Mouse (Mus musculus) embryo, embryonic 11.5 days (tissue): ENCODE measurements at regions not wholly inside any gene's neighbourhood (a gene's known extent, or its start where the extent isn't known, plus 50 kb on each side); places are given as distances from the start of the nearest gene placed in this dataset.

Experiments used
- DNase-seq: peaks from one replicate; pipeline ENCODE4 v3.0.0-alpha.2; 2012; ENCODE audit warnings: low read depth, low spot score

GRCm38 (mm10) chr13:99057293-99057588 is 72.9 kb upstream of the 1700024P04Rik start:
- DNase-seq: no peak

- DNase-seq: no peak
Observed at GRCm38 (mm10) chr13:99056432-99057292, 72.3 kb upstream of the 1700024P04Rik start.

- DNase-seq: no peak
Observed at GRCm38 (mm10) chr13:99055609-99056321, 71.4 kb upstream of the 1700024P04Rik start.

GRCm38 (mm10) chr13:99052076-99052475 is 67.7 kb upstream of the 1700024P04Rik start:
- DNase-seq: no peak

GRCm38 (mm10) chr13:99049699-99050098 is 65.3 kb upstream of the 1700024P04Rik start:
- no peak for DNase-seq

- no peak for DNase-seq
Observed at GRCm38 (mm10) chr13:99048651-99049100, 64.3 kb upstream of the 1700024P04Rik start.

- DNase-seq: no peak
Observed at GRCm38 (mm10) chr13:99047219-99047618, 62.9 kb upstream of the 1700024P04Rik start.

- no peak for DNase-seq
Observed at GRCm38 (mm10) chr13:99046737-99047136, 62.4 kb upstream of the 1700024P04Rik start.

- DNase-seq: no peak
Observed at GRCm38 (mm10) chr13:99042086-99042485, 57.7 kb upstream of the 1700024P04Rik start.

- no peak for DNase-seq
Observed at GRCm38 (mm10) chr13:99041256-99041655, 56.9 kb upstream of the 1700024P04Rik start.

- DNase-seq: no peak
Observed at GRCm38 (mm10) chr13:99040846-99041245, 56.5 kb upstream of the 1700024P04Rik start.

GRCm38 (mm10) chr13:99040171-99040570 is 55.8 kb upstream of the 1700024P04Rik start:
- no peak for DNase-seq

- no peak for DNase-seq
Observed at GRCm38 (mm10) chr13:99039063-99039385, 54.7 kb upstream of the 1700024P04Rik start.

- DNase-seq: no peak
Observed at GRCm38 (mm10) chr13:99038198-99039062, 54.1 kb upstream of the 1700024P04Rik start.

- DNase-seq: no peak
Observed at GRCm38 (mm10) chr13:99037131-99037530, 52.8 kb upstream of the 1700024P04Rik start.
